Mouse (Mus musculus): ENCODE data around the gene Wsb2. TPM values are rescaled to one million over a fixed set of nuclear protein-coding genes. Genes with fewer than 3 reads are reported as not detected.

Wsb2 gene
- polyA plus RNA-seq (2016; fragmentation: Nextera tagmentation; extraction: Ambion mirVana), result 138 and 140 TPM in 2 replicates

DNA sequence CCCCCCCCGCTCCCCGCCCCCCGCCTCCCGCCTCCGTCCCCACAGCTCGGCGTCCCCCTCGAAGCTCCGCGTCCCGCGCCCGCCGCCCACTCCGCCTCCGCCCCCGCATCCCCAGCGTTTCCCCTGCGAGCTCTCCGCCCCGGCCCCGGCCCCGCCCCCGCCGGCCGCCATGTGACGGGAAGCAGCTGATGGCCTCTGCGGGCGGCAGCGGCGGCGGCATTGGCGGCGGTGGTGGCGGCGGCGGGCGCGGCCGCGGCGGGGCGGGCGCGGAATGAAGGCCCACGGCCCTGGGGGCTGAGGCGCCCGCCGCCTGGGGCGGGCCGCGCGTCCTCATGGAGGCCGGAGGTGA, at the start of gene Wsb2:
Gene Wsb2 (plus strand): TSS at position 176 of the 349 bp plus-strand sequence.
- Histone ChIP-seq H3K27me3 (replicated peaks) (0 out of 2 replicates have a peak, but pooled peaks cover 4% of the 10 kb centered on the region), H3K4me2 (replicated peaks) (peak within 1 kb of the TSS; percentile 89), H3K9ac (peak within 1 kb of the TSS; percentile 94), H3K9me3 (no peaks in the 10 kb centered on the region), H3K4me3 (peak within 1 kb of the TSS; percentile 94), H3K27ac (peak within 1 kb of the TSS; percentile 89), H3K4me1 (peaks cover 34% of the 10 kb centered on the region), H3K36me3 (no peaks in the 10 kb centered on the region)
- 1% methylated on average over 33 of the region's 54 CpGs for WGBS
- ATAC-seq (ENCODE audit: low FRiP score, low read depth), result peak; percentile 73

- no peaks in the 10 kb centered on the region for H3K9me3 ChIP-seq
- WGBS, result 47% methylated on average over 11 of the region's 11 CpGs
- no peak overlapping the region for H3K9ac ChIP-seq
- no peak overlapping the region for H3K4me3 ChIP-seq
- H3K27ac ChIP-seq, result no peak overlapping the region
- ATAC-seq (ENCODE audit: low FRiP score, low read depth), result no peak
- H3K4me1 ChIP-seq, result no peaks in the 10 kb centered on the region
- H3K4me2 ChIP-seq (replicated peaks), result no peak overlapping the region
- no peaks in the 10 kb centered on the region for H3K27me3 ChIP-seq (replicated peaks)
- H3K36me3 ChIP-seq, result no peaks in the 10 kb centered on the region
These were observed 49.4 kb upstream of the Wsb2 start for GRCm38 (mm10) chr5:117307699-117308098.

- ATAC-seq (ENCODE audit: low FRiP score, low read depth), result no peak
- Histone ChIP-seq H3K27ac (no peak overlapping the region), H3K4me1 (peaks cover 8% of the 10 kb centered on the region; the same call in 1 of the 2 replicates), H3K9ac (no peak overlapping the region), H3K36me3 (no peaks in the 10 kb centered on the region), H3K4me2 (replicated peaks) (peak overlapping the region; percentile 28), H3K27me3 (replicated peaks) (0 out of 2 replicates have a peak, but pooled peaks cover 8% of the 10 kb centered on the region), H3K9me3 (no peaks in the 10 kb centered on the region), H3K4me3 (no peak overlapping the region)
- 35% methylated on average over 14 of the region's 14 CpGs for WGBS
These were observed 43.7 kb upstream of the Wsb2 start for GRCm38 (mm10) chr5:117313420-117313819.

GRCm38 (mm10) chr5:117313909-117314308, 43.2 kb upstream of the Wsb2 start:
- no peak overlapping the region for H3K27ac ChIP-seq
- peaks cover 8% of the 10 kb centered on the region; the same call in 1 of the 2 replicates for H3K4me1 ChIP-seq
- H3K36me3 ChIP-seq, result no peaks in the 10 kb centered on the region
- H3K9ac ChIP-seq, result no peak overlapping the region
- no peaks in the 10 kb centered on the region for H3K9me3 ChIP-seq
- peaks cover 8% of the 10 kb centered on the region; the same call in 1 of the 2 replicates for H3K27me3 ChIP-seq (replicated peaks)
- ATAC-seq (ENCODE audit: low FRiP score, low read depth), result no peak
- 43% methylated on average over 10 of the region's 10 CpGs for WGBS
- H3K4me2 ChIP-seq (replicated peaks), result peak overlapping the region; percentile 28
- H3K4me3 ChIP-seq, result no peak overlapping the region

DNA sequence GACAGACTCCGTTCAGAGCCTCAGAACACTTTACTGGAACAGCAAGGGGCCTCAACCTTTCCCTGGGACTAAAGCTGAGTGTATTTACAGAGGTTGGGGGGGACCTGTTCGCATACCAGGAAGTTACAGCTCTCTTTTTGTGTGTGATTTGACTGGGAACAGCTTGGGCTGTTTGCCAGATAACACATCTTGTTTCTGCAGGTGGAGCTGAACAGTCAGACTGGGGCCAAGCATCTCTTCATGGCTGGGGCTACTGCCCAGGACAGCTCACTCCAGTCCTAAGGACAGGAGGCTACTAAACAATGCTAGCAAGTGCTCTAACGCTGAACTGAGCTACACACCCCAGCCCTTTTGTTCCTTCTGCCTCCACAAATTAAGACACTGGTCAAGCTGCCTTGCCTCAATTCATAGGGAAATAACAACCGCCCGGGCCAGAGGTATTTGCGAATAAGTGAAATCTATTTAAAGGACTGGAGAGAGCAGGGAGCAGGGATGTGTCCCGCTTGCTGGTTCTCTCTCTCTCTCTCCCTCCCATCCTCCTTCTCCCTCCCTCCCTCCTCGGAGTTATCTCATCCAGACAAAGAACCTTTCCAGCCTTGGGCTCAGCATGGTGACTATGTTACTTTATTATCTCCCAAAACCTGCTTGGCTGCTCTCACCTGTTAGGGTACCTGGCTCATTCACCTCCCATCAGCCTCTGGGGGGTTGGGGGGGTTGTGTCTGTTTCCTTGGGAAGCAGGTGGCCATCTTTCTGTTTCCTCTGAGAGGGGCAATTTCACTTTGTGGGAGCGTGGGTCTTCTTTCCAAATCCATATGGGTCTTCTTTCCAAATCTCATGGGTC, 42.3 kb upstream of the Wsb2 start:
- H3K36me3 ChIP-seq, result no peaks in the 10 kb centered on the region
- WGBS, result 21% methylated on average over 9 of the region's 9 CpGs
- H3K4me3 ChIP-seq, result no peak overlapping the region
- peaks cover 14% of the 10 kb centered on the region for H3K27me3 ChIP-seq (replicated peaks)
- ATAC-seq (ENCODE audit: low FRiP score, low read depth), result no peak
- peak overlapping the region; percentile 16; the same call in 1 of the 2 replicates for H3K4me2 ChIP-seq (replicated peaks)
- no peak overlapping the region for H3K27ac ChIP-seq
- no peak overlapping the region for H3K9ac ChIP-seq
- no peaks in the 10 kb centered on the region for H3K9me3 ChIP-seq
- H3K4me1 ChIP-seq, result peaks cover 10% of the 10 kb centered on the region; the same call in 1 of the 2 replicates

DNA sequence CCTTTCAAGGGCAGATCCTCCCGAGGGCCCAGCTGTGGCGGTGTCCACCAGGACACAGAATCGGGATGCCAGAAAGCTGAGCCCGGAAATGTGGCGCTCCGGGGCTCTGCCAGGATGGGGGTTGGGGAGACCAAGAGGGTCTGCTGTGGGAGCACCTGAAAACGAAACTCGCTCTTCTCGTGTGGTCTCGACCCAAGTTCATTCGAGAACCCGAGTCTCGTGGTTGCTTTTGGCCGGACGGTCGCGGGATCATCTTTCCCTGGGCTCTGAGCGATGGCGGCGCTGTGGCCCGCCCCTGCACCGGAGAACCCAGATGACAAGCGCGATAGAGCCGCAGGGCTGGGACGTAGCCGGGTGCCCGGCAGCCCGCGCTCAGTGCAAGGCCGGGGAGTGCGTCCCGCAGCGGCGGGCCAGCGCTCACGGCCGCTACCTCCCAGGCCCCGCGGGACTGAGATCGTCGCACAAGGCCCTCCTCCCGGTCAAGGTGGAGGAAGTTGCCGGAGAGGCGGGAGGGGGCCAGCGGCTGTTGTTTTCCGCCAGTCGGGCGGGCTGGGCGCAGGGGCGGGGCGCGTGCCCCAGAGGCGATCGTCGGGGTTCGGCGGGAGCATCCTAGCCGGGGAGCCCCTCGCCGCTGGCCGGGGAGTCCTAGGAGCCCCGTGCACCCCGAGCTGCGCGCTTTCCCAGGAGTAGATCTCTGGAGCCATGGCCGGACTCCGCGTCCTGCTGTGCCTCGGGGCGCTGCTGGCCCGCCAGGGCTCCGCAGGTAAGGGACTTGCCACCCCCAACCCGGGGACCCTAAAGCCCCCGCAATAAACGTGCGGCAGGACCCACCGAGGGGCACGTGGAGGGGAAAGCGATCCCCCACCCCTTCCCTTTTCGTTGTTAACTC, 38.1 kb upstream of the Wsb2 start, which contains the start of gene Vsig10:
Gene Vsig10 (plus strand): TSS at position 343 of the 889 bp plus-strand sequence.
- Histone ChIP-seq H3K27ac (no peak within 1 kb of the TSS), H3K27me3 (replicated peaks) (peaks cover 33% of the 10 kb centered on the region)

GRCm38 (mm10) chr5:117323751-117324150, 33.4 kb upstream of the Wsb2 start:
- Histone ChIP-seq H3K27me3 (replicated peaks) (peaks cover 25% of the 10 kb centered on the region), H3K9me3 (no peaks in the 10 kb centered on the region), H3K4me3 (no peak overlapping the region), H3K4me1 (peaks cover 6% of the 10 kb centered on the region; the same call in 1 of the 2 replicates), H3K4me2 (replicated peaks) (no peak overlapping the region), H3K36me3 (no peaks in the 10 kb centered on the region), H3K27ac (no peak overlapping the region), H3K9ac (no peak overlapping the region)
- no peak for ATAC-seq (ENCODE audit: low FRiP score, low read depth)
- WGBS, result 85% methylated on average over 9 of the region's 9 CpGs

More for the DNA sequence above, 38.1 kb upstream of the Wsb2 start, which contains the start of gene Vsig10:
- H3K4me2 ChIP-seq (replicated peaks), result peak within 1 kb of the TSS; percentile 99
- peak; percentile 81 for ATAC-seq (ENCODE audit: low FRiP score, low read depth)
- no peaks in the 10 kb centered on the region for H3K36me3 ChIP-seq
- peaks cover 14% of the 10 kb centered on the region; the same call in 1 of the 2 replicates for H3K4me1 ChIP-seq
- H3K9ac ChIP-seq, result peak within 1 kb of the TSS; percentile 66
- under 1% methylated on average over 74 of the region's 81 CpGs for WGBS
- H3K4me3 ChIP-seq, result peak within 1 kb of the TSS; percentile 68
- no peaks in the 10 kb centered on the region for H3K9me3 ChIP-seq

DNA sequence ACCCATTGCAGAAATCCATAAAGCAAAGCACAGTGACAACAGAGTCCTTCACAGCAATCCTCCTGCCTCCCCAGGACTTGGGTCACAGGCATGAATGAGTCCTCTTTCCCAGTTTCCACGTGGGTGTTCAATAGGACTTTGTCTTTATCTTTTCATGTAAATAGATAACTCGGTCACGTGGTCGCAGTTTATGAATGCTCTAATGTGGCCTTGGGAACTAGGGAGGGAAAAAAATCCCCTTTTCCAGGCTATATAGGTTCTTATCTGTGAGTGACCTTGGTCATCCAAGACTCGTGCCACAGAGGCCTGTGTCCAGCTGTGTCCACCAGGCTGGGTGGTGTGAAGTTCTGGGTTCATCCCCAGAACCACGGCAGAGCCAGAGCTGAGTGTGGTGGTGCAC, 30.7 kb upstream of the Wsb2 start:
- no peak for ATAC-seq (ENCODE audit: low FRiP score, low read depth)
- WGBS, result 79% methylated on average over 6 of the region's 6 CpGs
- no peaks in the 10 kb centered on the region for H3K4me1 ChIP-seq

DNA sequence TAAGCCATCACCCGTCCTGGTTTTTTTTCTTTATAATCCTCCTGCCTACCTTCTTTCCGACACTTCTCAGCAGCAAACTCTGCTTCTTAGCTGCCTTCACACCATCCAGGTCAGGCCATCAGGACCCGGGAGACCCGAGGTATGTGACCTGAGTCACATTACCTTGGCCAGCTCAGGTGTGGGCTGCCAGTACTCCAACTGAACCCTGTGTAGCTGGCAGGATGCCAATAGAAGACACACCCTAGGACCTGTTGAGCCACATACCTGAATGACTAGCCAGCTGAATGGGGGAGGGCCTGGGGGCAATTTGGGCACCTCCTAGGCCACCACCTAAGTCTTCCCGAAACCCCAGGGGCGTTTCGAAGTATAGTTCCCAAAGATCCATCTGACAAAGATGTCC, 26.6 kb upstream of the Wsb2 start:
- H3K9me3 ChIP-seq, result no peaks in the 10 kb centered on the region
- H3K9ac ChIP-seq, result no peak overlapping the region
- H3K4me3 ChIP-seq, result no peak overlapping the region
- H3K27ac ChIP-seq, result no peak overlapping the region
- ATAC-seq (ENCODE audit: low FRiP score, low read depth), result no peak
- no peaks in the 10 kb centered on the region for H3K4me1 ChIP-seq
- 87% methylated on average over 7 of the region's 7 CpGs for WGBS
- H3K4me2 ChIP-seq (replicated peaks), result no peak overlapping the region
- H3K27me3 ChIP-seq (replicated peaks), result no peaks in the 10 kb centered on the region
- no peaks in the 10 kb centered on the region for H3K36me3 ChIP-seq

More for the DNA sequence above, 30.7 kb upstream of the Wsb2 start:
- H3K4me2 ChIP-seq (replicated peaks), result no peak overlapping the region
- no peak overlapping the region for H3K27ac ChIP-seq
- no peaks in the 10 kb centered on the region for H3K9me3 ChIP-seq
- H3K4me3 ChIP-seq, result no peak overlapping the region
- no peak overlapping the region for H3K9ac ChIP-seq
- H3K27me3 ChIP-seq (replicated peaks), result peaks cover 3% of the 10 kb centered on the region; the same call in 1 of the 2 replicates
- H3K36me3 ChIP-seq, result no peaks in the 10 kb centered on the region

DNA sequence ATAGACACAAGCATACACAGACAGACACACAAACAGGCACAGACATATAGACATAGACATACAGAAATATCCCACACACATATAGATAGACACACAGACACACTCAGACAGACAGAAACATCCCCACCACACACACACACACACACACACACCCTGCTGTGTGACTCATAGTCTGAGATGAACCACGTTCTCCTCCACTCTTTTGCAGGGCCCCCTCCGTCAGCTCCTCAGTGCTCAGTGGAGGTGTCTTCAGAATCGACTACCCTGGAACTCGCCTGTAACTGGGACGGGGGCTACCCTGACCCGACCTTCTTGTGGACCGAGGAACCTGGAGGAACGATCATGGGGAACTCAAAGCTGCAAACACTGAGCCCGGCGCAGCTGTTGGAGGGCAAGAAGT, 19.1 kb upstream of the Wsb2 start:
- Histone ChIP-seq H3K27ac (no peak overlapping the region), H3K4me1 (no peaks in the 10 kb centered on the region), H3K27me3 (replicated peaks) (no peaks in the 10 kb centered on the region), H3K9ac (no peak overlapping the region), H3K9me3 (peaks cover 5% of the 10 kb centered on the region; the same call in 1 of the 2 replicates), H3K4me2 (replicated peaks) (no peak overlapping the region), H3K4me3 (no peak overlapping the region), H3K36me3 (no peaks in the 10 kb centered on the region)
- no peak for ATAC-seq (ENCODE audit: low FRiP score, low read depth)
- WGBS, result 91% methylated on average over 10 of the region's 10 CpGs

GRCm38 (mm10) chr5:117338503-117338902, 18.6 kb upstream of the Wsb2 start:
- Histone ChIP-seq H3K4me2 (replicated peaks) (no peak overlapping the region), H3K36me3 (no peaks in the 10 kb centered on the region), H3K4me3 (no peak overlapping the region), H3K4me1 (no peaks in the 10 kb centered on the region), H3K27me3 (replicated peaks) (no peaks in the 10 kb centered on the region), H3K9me3 (peaks cover 5% of the 10 kb centered on the region; the same call in 1 of the 2 replicates), H3K9ac (no peak overlapping the region), H3K27ac (no peak overlapping the region)
- ATAC-seq (ENCODE audit: low FRiP score, low read depth), result no peak
- WGBS, result 88% methylated on average over 8 of the region's 8 CpGs

DNA sequence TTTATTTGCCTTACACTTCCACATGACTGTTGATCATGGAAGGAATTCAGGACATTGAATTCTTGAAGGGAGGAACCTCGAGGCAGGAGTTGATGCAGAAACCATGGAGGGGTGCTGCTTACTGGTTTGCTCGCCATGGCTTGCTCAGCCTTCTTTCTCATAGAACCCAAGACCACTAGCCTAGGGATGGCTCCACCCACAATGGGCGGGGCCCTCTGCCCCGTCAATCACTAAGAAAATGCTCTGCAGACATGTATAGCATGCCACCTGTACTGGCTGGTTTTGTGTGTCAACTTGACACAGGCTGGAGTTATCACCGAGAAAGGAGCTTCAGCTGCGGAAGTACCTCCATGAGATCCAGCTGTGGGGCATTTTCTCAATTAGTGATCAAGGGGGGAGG, 17.0 kb upstream of the Wsb2 start:
- WGBS, result 90% methylated on average over 6 of the region's 6 CpGs
- ATAC-seq (ENCODE audit: low FRiP score, low read depth), result no peak
- no peak overlapping the region for H3K27ac ChIP-seq
- H3K9ac ChIP-seq, result no peak overlapping the region
- no peaks in the 10 kb centered on the region for H3K27me3 ChIP-seq (replicated peaks)
- H3K4me3 ChIP-seq, result no peak overlapping the region
- H3K4me2 ChIP-seq (replicated peaks), result no peak overlapping the region
- no peaks in the 10 kb centered on the region for H3K4me1 ChIP-seq
- H3K36me3 ChIP-seq, result no peaks in the 10 kb centered on the region
- peaks cover 5% of the 10 kb centered on the region; the same call in 1 of the 2 replicates for H3K9me3 ChIP-seq
